Mouse (Mus musculus): ENCODE results near the gene Mog. TPM values are rescaled to one million over a fixed set of nuclear protein-coding genes. Genes with fewer than 3 reads are reported as not detected.
A peak's percentile ranks its signal among the peaks of the same experiment; 100 is the strongest.
"Not testable (repeated sequence)": the region's sequence is repeated elsewhere in the genome, so short reads cannot be mapped to it uniquely, and the experiment has no call there.

The Mog gene
- polyA plus RNA-seq, 1 experiment from 2014 or later: not detected

GRCm38 (mm10) chr17:36994528-36994927 is 28.7 kb downstream of the Mog start:
- no peak overlapping the region for H3K9ac ChIP-seq (ENCODE audit: low read depth, low read length)
- H3K4me1 ChIP-seq (replicated peaks; ENCODE audit: control insufficient read depth, insufficient read depth, low read length): no peaks in the 10 kb centered on the region
- WGBS: 73% methylated on average over 2 of the region's 2 CpGs
- ATAC-seq (replicated peaks; ENCODE audit: low FRiP score): no peak
- no peaks in the 10 kb centered on the region for H3K9me3 ChIP-seq (ENCODE audit: control insufficient read depth, low read length)
- no peak overlapping the region for H3K4me3 ChIP-seq (ENCODE audit: low read depth, low read length)
- no peak overlapping the region for H3K27ac ChIP-seq (ENCODE audit: low read depth, low read length)
- peaks cover 1% of the 10 kb centered on the region for H3K27me3 ChIP-seq (replicated peaks; ENCODE audit: control insufficient read depth, insufficient read depth, low read length)
- no peak for DNase-seq (ENCODE audit: low spot score)
- H3K36me3 ChIP-seq (ENCODE audit: control insufficient read depth, insufficient read depth, low read length): no peaks in the 10 kb centered on the region
- H3K4me2 ChIP-seq: no peak overlapping the region

GRCm38 (mm10) chr17:36993770-36994325 is 29.4 kb downstream of the Mog start:
- no peak for DNase-seq (ENCODE audit: low spot score)
- Histone ChIP-seq H3K4me2 (no peak overlapping the region), H3K4me1 (replicated peaks; ENCODE audit: control insufficient read depth, insufficient read depth, low read length) (no peaks in the 10 kb centered on the region), H3K9ac (ENCODE audit: low read depth, low read length) (no peak overlapping the region), H3K36me3 (ENCODE audit: control insufficient read depth, insufficient read depth, low read length) (no peaks in the 10 kb centered on the region), H3K4me3 (ENCODE audit: low read depth, low read length) (no peak overlapping the region), H3K27me3 (replicated peaks; ENCODE audit: control insufficient read depth, insufficient read depth, low read length) (peaks cover 8% of the 10 kb centered on the region), H3K9me3 (ENCODE audit: control insufficient read depth, low read length) (no peaks in the 10 kb centered on the region), H3K27ac (ENCODE audit: low read depth, low read length) (no peak overlapping the region)
- ATAC-seq (replicated peaks; ENCODE audit: low FRiP score): no peak
- 86% methylated on average over 4 of the region's 4 CpGs for WGBS

- Histone ChIP-seq H3K36me3 (ENCODE audit: control insufficient read depth, insufficient read depth, low read length) (no peaks in the 10 kb centered on the region), H3K27ac (ENCODE audit: low read depth, low read length) (no peak overlapping the region), H3K27me3 (replicated peaks; ENCODE audit: control insufficient read depth, insufficient read depth, low read length) (peaks cover 21% of the 10 kb centered on the region), H3K4me1 (replicated peaks; ENCODE audit: control insufficient read depth, insufficient read depth, low read length) (no peaks in the 10 kb centered on the region), H3K9me3 (ENCODE audit: control insufficient read depth, low read length) (no peaks in the 10 kb centered on the region), H3K4me2 (no peak overlapping the region), H3K9ac (ENCODE audit: low read depth, low read length) (no peak overlapping the region), H3K4me3 (ENCODE audit: low read depth, low read length) (no peak overlapping the region)
- no peak for DNase-seq (ENCODE audit: low spot score)
- ATAC-seq (replicated peaks; ENCODE audit: low FRiP score): no peak
- WGBS: 40% methylated on average over 3 of the region's 3 CpGs
Observed at GRCm38 (mm10) chr17:36992336-36993104, 30.7 kb downstream of the Mog start.

GRCm38 (mm10) chr17:36990630-36991029 is 32.6 kb downstream of the Mog start:
- not testable (repeated sequence) for H3K36me3 ChIP-seq (ENCODE audit: control insufficient read depth, insufficient read depth, low read length); H3K9ac ChIP-seq (ENCODE audit: low read depth, low read length); H3K4me2 ChIP-seq; H3K27ac ChIP-seq (ENCODE audit: low read depth, low read length); H3K4me1 ChIP-seq (replicated peaks; ENCODE audit: control insufficient read depth, insufficient read depth, low read length); H3K9me3 ChIP-seq (ENCODE audit: control insufficient read depth, low read length); H3K4me3 ChIP-seq (ENCODE audit: low read depth, low read length); ATAC-seq (replicated peaks; ENCODE audit: low FRiP score); DNase-seq (ENCODE audit: low spot score)
- WGBS: 89% methylated on average over 6 of the region's 6 CpGs
- H3K27me3 ChIP-seq (replicated peaks; ENCODE audit: control insufficient read depth, insufficient read depth, low read length): peaks cover 27% of the 10 kb centered on the region

GRCm38 (mm10) chr17:36989437-36989836 is 33.8 kb downstream of the Mog start, which contains the start of gene H2-M5:
Gene H2-M5 (minus strand): TSS chr17:36989537.
- H3K4me3 ChIP-seq (ENCODE audit: low read depth, low read length): no peak within 1 kb of the TSS

GRCm38 (mm10) chr17:36988475-36988874 is 34.7 kb downstream of the Mog start:
- ATAC-seq (replicated peaks; ENCODE audit: low FRiP score) (no peak), DNase-seq (ENCODE audit: low spot score) (no peak)
- 7% methylated on average over 24 of the region's 24 CpGs for WGBS
- no peaks in the 10 kb centered on the region for H3K9me3 ChIP-seq (ENCODE audit: control insufficient read depth, low read length)
- H3K9ac ChIP-seq (ENCODE audit: low read depth, low read length): no peak overlapping the region
- H3K27me3 ChIP-seq (replicated peaks; ENCODE audit: control insufficient read depth, insufficient read depth, low read length): peaks cover 27% of the 10 kb centered on the region
- no peak overlapping the region for H3K27ac ChIP-seq (ENCODE audit: low read depth, low read length)
- H3K4me2 ChIP-seq: 0 out of 2 replicates have a peak overlapping the region, but pooled peaks have one; percentile 12
- H3K4me3 ChIP-seq (ENCODE audit: low read depth, low read length): no peak overlapping the region
- H3K36me3 ChIP-seq (ENCODE audit: control insufficient read depth, insufficient read depth, low read length): no peaks in the 10 kb centered on the region
- no peaks in the 10 kb centered on the region for H3K4me1 ChIP-seq (replicated peaks; ENCODE audit: control insufficient read depth, insufficient read depth, low read length)

More at GRCm38 (mm10) chr17:36989437-36989836, 33.8 kb downstream of the Mog start, which contains the start of gene H2-M5:
- no peak within 1 kb of the TSS for H3K9ac ChIP-seq (ENCODE audit: low read depth, low read length)
- 30% methylated on average over 5 of the region's 5 CpGs for WGBS
- no peak within 1 kb of the TSS for H3K27ac ChIP-seq (ENCODE audit: low read depth, low read length)
- no peak for DNase-seq (ENCODE audit: low spot score)
- H3K36me3 ChIP-seq (ENCODE audit: control insufficient read depth, insufficient read depth, low read length): no peaks in the 10 kb centered on the region
- H3K4me2 ChIP-seq: 0 out of 2 replicates have a peak within 1 kb of the TSS, but pooled peaks have one; percentile 12
- H3K27me3 ChIP-seq (replicated peaks; ENCODE audit: control insufficient read depth, insufficient read depth, low read length): peaks cover 27% of the 10 kb centered on the region
- no peaks in the 10 kb centered on the region for H3K9me3 ChIP-seq (ENCODE audit: control insufficient read depth, low read length)
- ATAC-seq (replicated peaks; ENCODE audit: low FRiP score): no peak
- H3K4me1 ChIP-seq (replicated peaks; ENCODE audit: control insufficient read depth, insufficient read depth, low read length): no peaks in the 10 kb centered on the region

- Histone ChIP-seq H3K27me3 (replicated peaks; ENCODE audit: control insufficient read depth, insufficient read depth, low read length) (peaks cover 16% of the 10 kb centered on the region), H3K4me3 (ENCODE audit: low read depth, low read length) (no peak overlapping the region), H3K9me3 (ENCODE audit: control insufficient read depth, low read length) (no peaks in the 10 kb centered on the region), H3K9ac (ENCODE audit: low read depth, low read length) (no peak overlapping the region), H3K4me2 (no peak overlapping the region), H3K4me1 (replicated peaks; ENCODE audit: control insufficient read depth, insufficient read depth, low read length) (no peaks in the 10 kb centered on the region), H3K27ac (ENCODE audit: low read depth, low read length) (no peak overlapping the region), H3K36me3 (ENCODE audit: control insufficient read depth, insufficient read depth, low read length) (no peaks in the 10 kb centered on the region)
- DNase-seq (ENCODE audit: low spot score): no peak
- WGBS: 31% methylated on average over 5 of the region's 5 CpGs
- ATAC-seq (replicated peaks; ENCODE audit: low FRiP score): no peak
Observed at GRCm38 (mm10) chr17:36982253-36983155, 40.7 kb downstream of the Mog start.

- no peaks in the 10 kb centered on the region for H3K36me3 ChIP-seq (ENCODE audit: control insufficient read depth, insufficient read depth, low read length)
- no peak overlapping the region for H3K9ac ChIP-seq (ENCODE audit: low read depth, low read length)
- H3K9me3 ChIP-seq (ENCODE audit: control insufficient read depth, low read length): no peaks in the 10 kb centered on the region
- ATAC-seq (replicated peaks; ENCODE audit: low FRiP score) (no peak), DNase-seq (ENCODE audit: low spot score) (no peak)
- no peak overlapping the region for H3K4me3 ChIP-seq (ENCODE audit: low read depth, low read length)
- 6% methylated on average over 4 of the region's 4 CpGs for WGBS
- H3K27ac ChIP-seq (ENCODE audit: low read depth, low read length): no peak overlapping the region
- peaks cover 11% of the 10 kb centered on the region; the same call in 1 of the 2 replicates for H3K27me3 ChIP-seq (replicated peaks; ENCODE audit: control insufficient read depth, insufficient read depth, low read length)
- no peaks in the 10 kb centered on the region for H3K4me1 ChIP-seq (replicated peaks; ENCODE audit: control insufficient read depth, insufficient read depth, low read length)
- H3K4me2 ChIP-seq: peak overlapping the region; percentile 49
Observed at GRCm38 (mm10) chr17:36981845-36982244, 41.4 kb downstream of the Mog start.

Data from liver, embryonic 11.5 days (tissue).